Mouse (Mus musculus) ES-Bruce4 (cell line): ENCODE results near the gene Tnnt2. TPM values are rescaled to one million over a fixed set of nuclear protein-coding genes. Genes with fewer than 3 reads are reported as not detected.

Experiments used
- H3K27ac ChIP-seq: 2 replicates; pipeline ENCODE4 v1.5.1; 2012; ENCODE audit warnings: low read length, inconsistent platforms; ENCODE audit not compliant: insufficient read depth
- H3K27me3 ChIP-seq: 2 replicates; pipeline ENCODE4 v1.6.1; 2012; ENCODE audit warnings: mild to moderate bottlenecking, low read length, inconsistent platforms; ENCODE audit not compliant: control insufficient read depth, poor library complexity, insufficient read depth, severe bottlenecking
- H3K36me3 ChIP-seq: 2 replicates; pipeline ENCODE4 v1.6.1; 2012; ENCODE audit warnings: inconsistent platforms, mild to moderate bottlenecking, low read length, moderate library complexity; ENCODE audit not compliant: control insufficient read depth, poor library complexity, insufficient read depth, severe bottlenecking
- H3K4me1 ChIP-seq: one replicate; pipeline ENCODE4 v1.8.1; 2011; ENCODE audit warnings: low read length; ENCODE audit not compliant: control insufficient read depth, insufficient read depth
- H3K4me3 ChIP-seq: 2 replicates; pipeline ENCODE4 v1.5.1; 2011; ENCODE audit warnings: low read depth, mild to moderate bottlenecking, low read length
- H3K9ac ChIP-seq: 2 replicates; pipeline ENCODE4 v1.6.1; 2012; ENCODE audit warnings: low read depth, mild to moderate bottlenecking, inconsistent platforms; ENCODE audit not compliant: poor library complexity, severe bottlenecking
- H3K9me3 ChIP-seq: replicated peaks from 2 replicates; pipeline ENCODE4 v1.6.1; 2012; ENCODE audit warnings: mild to moderate bottlenecking, low read length, inconsistent platforms; ENCODE audit not compliant: control insufficient read depth, poor library complexity, insufficient read depth, severe bottlenecking
- CTCF ChIP-seq: IDR thresholded peaks from one replicate; pipeline ENCODE4 v1.8.1; 2011; ENCODE audit warnings: low read depth, low read length
- EP300 ChIP-seq: IDR thresholded peaks from 2 replicates; pipeline ENCODE4 v1.6.1; 2011; ENCODE audit warnings: low read depth, low read length; ENCODE audit not compliant: insufficient read depth
- POLR2A ChIP-seq: IDR thresholded peaks from one replicate; pipeline ENCODE4 v1.8.1; 2011; ENCODE audit warnings: low read length; ENCODE audit not compliant: insufficient read depth
- polyA plus RNA-seq: library from polyadenylated mRNA; stranded (reverse); fragments of >200 nt; gene quantifications from 2 replicates; pipeline ENCODE4 v1.2.4, GENCODE M21; 2011; ENCODE audit warnings: low read depth; ENCODE audit not compliant: missing spikeins, insufficient read depth, insufficient read length

Tnnt2 gene
- polyA plus RNA-seq, 1 experiment, result 1.6 TPM

GRCm38 (mm10) chr1:135807546-135807945, 28.6 kb upstream of the Tnnt2 start:
- Histone ChIP-seq H3K4me1 (no peaks in the 10 kb centered on the region), H3K9me3 (no peaks in the 10 kb centered on the region), H3K27me3 (no peaks in the 10 kb centered on the region), H3K9ac (no peak overlapping the region), H3K36me3 (no peaks in the 10 kb centered on the region), H3K27ac (no peak overlapping the region), H3K4me3 (no peak overlapping the region)
- no peak for TF ChIP-seq EP300
- no peak for TF ChIP-seq CTCF
- no peak for TF ChIP-seq POLR2A

- Histone ChIP-seq H3K9me3 (no peaks in the 10 kb centered on the region), H3K4me1 (no peaks in the 10 kb centered on the region), H3K36me3 (no peaks in the 10 kb centered on the region), H3K27me3 (no peaks in the 10 kb centered on the region), H3K4me3 (no peak overlapping the region), H3K9ac (no peak overlapping the region), H3K27ac (no peak overlapping the region)
- TF ChIP-seq POLR2A (no peak), EP300 (no peak), CTCF (no peak)
Observed at GRCm38 (mm10) chr1:135810180-135810579, 26.0 kb upstream of the Tnnt2 start.

GRCm38 (mm10) chr1:135811016-135811646, 25.0 kb upstream of the Tnnt2 start:
- Histone ChIP-seq H3K27ac (no peak overlapping the region), H3K9me3 (no peaks in the 10 kb centered on the region), H3K36me3 (no peaks in the 10 kb centered on the region), H3K4me1 (no peaks in the 10 kb centered on the region), H3K27me3 (no peaks in the 10 kb centered on the region), H3K9ac (no peak overlapping the region), H3K4me3 (no peak overlapping the region)
- TF ChIP-seq EP300 (no peak), CTCF (peak; percentile 90)

GRCm38 (mm10) chr1:135812205-135812604, 23.9 kb upstream of the Tnnt2 start:
- Histone ChIP-seq H3K4me1 (no peaks in the 10 kb centered on the region), H3K36me3 (no peaks in the 10 kb centered on the region), H3K9me3 (no peaks in the 10 kb centered on the region), H3K9ac (no peak overlapping the region), H3K27ac (no peak overlapping the region), H3K4me3 (no peak overlapping the region), H3K27me3 (no peaks in the 10 kb centered on the region)
- no peak for TF ChIP-seq CTCF
- no peak for TF ChIP-seq POLR2A
- TF ChIP-seq EP300, result no peak

GRCm38 (mm10) chr1:135812618-135813017, 23.5 kb upstream of the Tnnt2 start:
- no peak overlapping the region for H3K4me3 ChIP-seq
- H3K4me1 ChIP-seq, result no peaks in the 10 kb centered on the region
- H3K27ac ChIP-seq, result no peak overlapping the region
- no peaks in the 10 kb centered on the region for H3K9me3 ChIP-seq
- no peaks in the 10 kb centered on the region for H3K27me3 ChIP-seq
- no peak overlapping the region for H3K9ac ChIP-seq
- H3K36me3 ChIP-seq, result no peaks in the 10 kb centered on the region
- TF ChIP-seq CTCF (no peak), POLR2A (no peak), EP300 (no peak)

GRCm38 (mm10) chr1:135813071-135813470, 23.1 kb upstream of the Tnnt2 start:
- Histone ChIP-seq H3K27ac (no peak overlapping the region), H3K4me1 (no peaks in the 10 kb centered on the region), H3K9me3 (no peaks in the 10 kb centered on the region), H3K27me3 (0 out of 2 replicates have a peak, but pooled peaks cover under 1% of the 10 kb centered on the region), H3K9ac (no peak overlapping the region), H3K36me3 (no peaks in the 10 kb centered on the region), H3K4me3 (no peak overlapping the region)
- TF ChIP-seq POLR2A, result no peak
- TF ChIP-seq EP300, result no peak
- no peak for TF ChIP-seq CTCF
